13 mouse cellular contexts compared by ENCODE assay signal in genomic region chr10:5924261-5924660, GRCm38 (mm10).
"Had no signal": no experiment of that assay in that cellular context is flagged by ENCODE, and none has a peak within 500 bp of the region (broad histone marks: within the 10 kb centered on the region; RNA-seq: fewer than 3 reads in every experiment).

No protein-coding gene starts in this region.

- DNase-seq: lung, adult 18-20 months; lung, embryonic 14.5 days; lung, postnatal 10 days; lung, postnatal 4 days; midbrain, embryonic 14.5 days; retina, postnatal 1 day; right cerebral cortex, postnatal 14 days; right cerebral cortex, postnatal 4 days; spleen, adult 18-20 months; thymus, adult 18-20 months; thymus, postnatal 14 days; thymus, postnatal 36 days had no signal

- ATAC-seq: midbrain, embryonic 16.5 days had no signal
